Mouse (Mus musculus) embryo, embryonic 10 days (tissue): ENCODE results near the gene Nodal.

Experiments
- DNase-seq: peaks from one replicate; pipeline ENCODE4 v3.0.0-alpha.2; 2015; ENCODE audit warnings: low spot score

Nodal gene

DNA sequence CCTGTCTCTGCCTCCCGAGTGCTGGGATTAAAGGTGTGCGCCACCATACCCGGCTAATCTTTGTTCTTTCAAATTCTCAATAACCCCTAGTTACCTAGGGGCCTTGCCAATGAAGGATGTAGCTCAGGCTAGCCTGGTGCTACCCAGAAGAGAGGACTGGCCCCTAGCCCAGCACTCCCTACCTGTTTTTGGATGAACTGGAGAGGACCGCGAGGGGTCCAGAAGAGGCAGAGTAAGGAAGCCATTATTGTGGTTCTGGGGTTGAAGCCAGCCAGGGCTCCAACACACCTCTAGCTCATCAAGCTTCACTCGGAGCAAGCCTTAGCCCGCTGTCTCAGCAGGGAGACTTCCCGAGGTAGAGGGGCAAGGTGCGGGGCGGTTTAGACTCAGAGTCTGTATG lies at the start of gene Nodal:
Gene Nodal (plus strand): TSS at position 301 of the 400 bp plus-strand sequence.
- DNase-seq: no peak

DNA sequence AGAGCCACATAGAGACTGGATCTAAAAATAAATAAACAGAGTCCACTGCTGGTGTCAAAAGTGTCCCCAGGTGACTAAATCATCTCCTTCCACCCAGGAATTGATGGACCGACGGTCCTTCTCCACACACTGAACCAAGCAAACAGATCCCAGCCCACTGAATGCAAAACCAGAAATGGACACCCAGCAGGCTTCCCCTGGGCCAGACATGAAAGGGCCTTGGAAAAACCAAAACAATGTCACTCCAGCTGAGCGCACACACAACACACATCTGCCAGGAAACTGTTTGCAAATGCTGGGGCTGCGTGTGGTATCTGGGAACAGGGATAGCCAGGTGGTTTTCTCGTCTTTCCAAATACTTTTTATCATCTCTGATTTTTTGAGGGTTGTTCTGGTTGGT lies 48.0 kb upstream of the Nodal start:
- DNase-seq: no peak

DNA sequence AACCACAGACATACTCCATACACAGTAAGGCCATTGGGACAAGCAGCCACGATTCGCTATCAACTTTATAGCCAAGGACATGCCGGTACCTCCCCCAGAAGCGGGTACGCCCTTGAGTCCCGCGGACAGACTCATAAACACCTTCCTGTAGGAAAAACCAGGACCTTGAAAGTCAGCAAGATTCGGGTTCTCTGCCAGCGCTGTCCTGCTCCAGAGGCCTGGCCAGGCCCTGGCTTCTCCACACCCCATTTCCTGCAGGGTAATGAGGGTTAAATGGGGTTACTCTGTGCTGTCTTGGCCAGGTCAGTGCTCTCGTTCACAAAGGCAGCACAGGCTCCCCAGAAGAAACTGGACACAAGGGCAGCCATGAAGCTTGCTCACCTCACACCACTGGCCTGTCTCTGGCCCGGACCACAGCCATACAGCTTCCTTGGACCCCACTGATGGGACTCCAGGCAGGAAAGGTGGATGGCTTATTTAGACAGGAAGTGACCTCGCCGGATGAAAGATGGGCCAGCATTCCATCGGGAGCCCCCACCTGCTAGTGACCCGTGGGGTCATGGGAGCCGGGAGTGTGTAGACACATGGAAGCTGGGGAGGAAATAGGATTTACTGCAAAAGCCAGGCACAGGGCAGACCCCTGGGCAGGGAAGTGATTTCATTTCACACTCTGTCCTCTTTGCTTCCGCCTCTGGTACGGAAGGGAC lies 47.3 kb upstream of the Nodal start:
- DNase-seq: peak; percentile 67

GRCm38 (mm10) chr10:61371884-61372584 lies 45.7 kb upstream of the Nodal start:
- DNase-seq: no peak

- DNase-seq: no peak
Observed at GRCm38 (mm10) chr10:61372585-61372923, 45.2 kb upstream of the Nodal start.

- DNase-seq: peak; percentile 64
Observed at GRCm38 (mm10) chr10:61374076-61374475, 43.7 kb upstream of the Nodal start.

GRCm38 (mm10) chr10:61374771-61375481 lies 42.8 kb upstream of the Nodal start:
- DNase-seq: no peak

- no peak for DNase-seq
Observed at GRCm38 (mm10) chr10:61378050-61378449, 39.7 kb upstream of the Nodal start.

- no peak for DNase-seq
Observed at GRCm38 (mm10) chr10:61378698-61379097, 39.1 kb upstream of the Nodal start.

GRCm38 (mm10) chr10:61379340-61380040 lies 38.3 kb upstream of the Nodal start:
- no peak for DNase-seq

GRCm38 (mm10) chr10:61380186-61380585 lies 37.6 kb upstream of the Nodal start:
- peak; percentile 34 for DNase-seq

- DNase-seq: no peak
Observed at GRCm38 (mm10) chr10:61381823-61382222, 35.9 kb upstream of the Nodal start.

DNA sequence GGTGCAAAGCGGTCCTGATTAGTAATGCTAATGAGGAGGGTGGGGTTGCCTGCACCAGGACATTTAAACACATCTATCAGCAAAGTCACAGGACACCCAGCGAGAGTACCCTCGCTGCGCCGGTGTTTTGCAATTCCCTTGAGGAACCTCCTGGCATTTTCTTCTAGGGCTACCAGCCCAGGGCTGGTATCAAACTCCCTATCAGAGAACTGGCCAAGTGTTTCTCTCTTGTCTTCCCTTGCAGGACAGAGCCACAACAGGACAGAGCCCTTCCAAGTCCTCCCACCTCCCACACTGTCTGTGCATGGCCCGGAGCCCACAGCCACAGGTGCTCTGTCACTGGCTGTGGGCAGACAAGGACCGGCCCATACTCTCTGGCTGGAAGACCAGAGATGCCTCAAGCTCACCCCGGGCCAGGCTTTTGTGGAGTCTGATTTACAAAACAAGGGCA lies 35.5 kb upstream of the Nodal start:
- no peak for DNase-seq

DNA sequence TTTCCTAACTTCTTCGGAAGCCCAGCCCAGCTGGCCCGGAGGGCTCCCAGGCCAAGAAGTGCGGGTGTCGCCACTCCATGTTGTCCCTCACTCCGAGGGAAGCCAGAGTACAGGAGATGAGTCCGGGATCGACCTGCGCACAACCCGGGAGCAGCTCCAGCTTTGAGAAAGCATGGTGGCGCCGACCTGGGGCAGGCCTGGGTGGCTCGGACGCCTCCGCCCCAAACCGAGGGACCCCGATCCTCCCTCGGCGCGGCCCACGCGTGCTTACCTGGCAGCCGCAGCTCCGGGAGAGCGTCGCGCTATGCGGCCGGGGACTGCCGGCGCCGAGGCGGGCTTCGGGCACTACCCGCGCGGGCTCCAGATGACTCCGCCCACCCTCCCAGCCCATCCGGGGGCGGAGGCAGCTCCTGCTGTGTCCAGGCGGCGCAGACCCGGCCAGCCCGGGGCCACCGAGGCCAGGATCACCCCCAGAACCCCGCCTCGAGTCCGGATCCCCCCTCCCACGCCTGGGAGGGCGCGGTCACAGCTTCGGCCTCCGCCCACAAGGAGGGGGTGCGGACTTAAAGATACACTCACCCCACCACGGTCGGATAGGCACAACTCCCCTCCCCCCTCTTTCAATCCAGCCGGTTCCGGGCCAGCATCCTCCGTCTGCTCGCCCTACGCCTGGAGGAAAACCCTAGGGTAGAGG lies 34.6 kb upstream of the Nodal start, which contains the start of gene Pald1:
Gene Pald1 (minus strand): TSS at position 510 of the 694 bp plus-strand sequence.
- DNase-seq: peak; percentile 88

GRCm38 (mm10) chr10:61383715-61384047 lies 34.1 kb upstream of the Nodal start:
- DNase-seq: no peak

DNA sequence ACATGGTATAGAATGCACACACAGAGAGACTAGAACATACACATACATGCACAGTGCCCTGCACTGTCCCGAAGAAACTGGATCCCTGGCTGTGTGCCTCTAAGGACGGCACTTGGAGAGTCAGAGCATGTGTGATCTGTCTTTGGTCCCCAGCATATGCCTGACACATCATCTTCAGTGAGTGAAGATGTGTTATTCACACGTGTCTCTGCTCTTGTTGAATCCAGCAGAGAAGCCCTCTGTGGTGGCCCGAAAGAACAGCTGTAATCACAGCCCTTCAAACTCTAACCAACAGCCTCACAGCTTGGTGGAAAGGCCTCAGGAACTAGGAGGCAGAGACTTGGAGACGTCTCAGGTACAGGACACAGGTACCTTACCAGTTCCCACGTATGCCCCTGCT lies 32.6 kb upstream of the Nodal start:
- DNase-seq: no peak

GRCm38 (mm10) chr10:61386284-61386683 lies 31.5 kb upstream of the Nodal start:
- DNase-seq: no peak

DNA sequence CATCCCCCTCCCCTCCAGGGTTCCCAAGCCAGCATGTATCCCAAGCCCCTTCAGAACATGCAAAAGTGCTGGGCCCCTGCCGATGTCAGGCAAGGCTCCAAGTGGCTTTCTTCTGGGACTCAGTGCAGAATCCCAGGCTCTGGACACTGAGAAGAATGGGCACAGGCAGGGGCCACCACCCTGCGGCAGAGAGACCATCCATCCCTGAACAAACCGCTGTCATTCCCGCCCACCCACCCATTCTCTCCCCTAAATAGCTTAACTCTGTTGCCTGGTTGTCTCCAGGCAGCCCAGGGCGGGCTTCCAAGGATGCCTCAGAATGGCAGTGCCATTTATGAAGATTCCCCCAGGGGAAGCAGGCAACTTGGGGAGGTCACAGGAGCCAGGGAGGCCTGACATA lies 28.8 kb upstream of the Nodal start:
- no peak for DNase-seq

DNA sequence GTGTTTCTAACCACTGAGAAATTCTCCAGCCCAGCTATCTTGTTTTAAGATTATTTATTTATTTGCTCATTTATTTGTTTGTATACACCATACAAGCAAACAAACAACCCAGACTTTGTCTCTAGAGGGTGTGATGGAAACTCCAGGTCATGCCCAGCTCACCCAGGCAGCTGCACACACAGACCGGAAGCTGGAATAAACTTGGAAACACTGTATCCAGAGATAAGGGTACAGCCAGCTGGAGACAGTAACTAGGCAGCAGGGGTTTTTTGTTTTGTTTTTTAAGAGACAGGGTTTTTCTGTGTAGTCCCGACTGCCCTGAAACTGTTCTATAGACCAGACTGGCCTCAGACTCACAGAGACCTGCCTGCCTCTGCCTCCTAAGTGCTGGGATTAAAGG lies 27.6 kb upstream of the Nodal start:
- DNase-seq: no peak

- no peak for DNase-seq
Observed at GRCm38 (mm10) chr10:61392584-61392983, 25.2 kb upstream of the Nodal start.

DNA sequence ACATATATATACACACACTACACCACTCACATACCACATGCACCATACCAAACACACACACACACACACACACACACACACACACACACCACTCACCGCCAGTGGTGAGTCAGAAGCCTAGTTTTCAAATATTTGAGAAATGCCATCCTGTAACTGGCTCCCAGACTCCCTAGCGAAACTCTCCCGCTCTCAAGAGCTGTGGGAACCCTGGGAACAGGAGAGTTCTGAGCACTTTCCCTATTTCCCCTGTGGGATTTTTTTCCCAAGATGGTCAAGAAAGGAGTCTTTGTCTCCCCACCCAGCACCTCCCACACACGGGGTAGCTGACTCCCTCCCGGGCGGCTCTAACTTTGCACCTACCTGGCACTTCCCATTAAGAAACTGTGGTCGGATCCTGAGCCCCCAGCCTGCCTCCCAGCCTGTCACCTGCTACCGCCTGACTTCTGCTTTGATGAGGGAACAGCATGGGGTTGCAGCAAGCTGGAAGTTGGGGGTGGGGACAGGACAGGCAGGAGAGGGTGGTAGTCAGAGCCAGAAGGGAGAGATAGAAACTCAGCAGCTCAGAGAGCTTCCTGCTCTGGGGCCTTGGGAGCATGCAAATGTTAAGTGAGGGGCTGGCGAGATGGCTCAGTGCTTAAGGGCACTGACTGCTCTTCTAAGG lies 23.2 kb upstream of the Nodal start:
- DNase-seq: no peak
